Mouse (Mus musculus) intestine, postnatal 0 days (tissue): ENCODE data around the gene Pan2. TPM values are rescaled to one million over a fixed set of nuclear protein-coding genes. Genes with fewer than 3 reads are reported as not detected.
"Not testable (repeated sequence)": the region's sequence is repeated elsewhere in the genome, so short reads cannot be mapped to it uniquely, and the experiment has no call there.

ENCODE experiments used
- ATAC-seq: fragments of 200-750 bp; cut with Nextera tagmentation; 2 replicates; pipeline ENCODE4 v1.8.0; 2017; ENCODE audit warnings: mild to moderate bottlenecking, moderate TSS enrichment, moderate library complexity
- H3K27ac ChIP-seq: fragments of 300-500 bp; sonication (generic); 2 replicates; pipeline ENCODE4 v1.5.1; 2014; ENCODE audit warnings: mild to moderate bottlenecking, low read depth, low read length, moderate library complexity
- H3K27me3 ChIP-seq: fragments of 300-500 bp; sonication (generic); replicated peaks from 2 replicates; pipeline ENCODE4 v1.6.1; 2014; ENCODE audit warnings: low read length, mixed read lengths; ENCODE audit not compliant: control insufficient read depth, insufficient read depth
- H3K36me3 ChIP-seq: fragments of 300-500 bp; sonication (generic); 2 replicates; pipeline ENCODE4 v1.6.1; 2014; ENCODE audit warnings: mild to moderate bottlenecking, moderate library complexity; ENCODE audit not compliant: control insufficient read depth, insufficient read depth
- H3K4me1 ChIP-seq: fragments of 300-500 bp; sonication (generic); replicated peaks from 2 replicates; pipeline ENCODE4 v1.6.1; 2014; ENCODE audit warnings: antibody characterized with exemption, low read length, mixed read lengths; ENCODE audit not compliant: control insufficient read depth, insufficient read depth
- H3K4me2 ChIP-seq: fragments of 300-500 bp; sonication (generic); replicated peaks from 2 replicates; pipeline ENCODE4 v1.6.1; 2014; ENCODE audit warnings: low read depth, mild to moderate bottlenecking, moderate library complexity
- H3K4me3 ChIP-seq: fragments of 300-500 bp; sonication (generic); 2 replicates; pipeline ENCODE4 v1.5.1; 2014; ENCODE audit warnings: low read depth, low read length
- H3K9ac ChIP-seq: fragments of 300-500 bp; sonication (generic); 2 replicates; pipeline ENCODE4 v1.6.1; 2014; ENCODE audit warnings: mild to moderate bottlenecking, low read depth, low read length
- H3K9me3 ChIP-seq: fragments of 300-500 bp; sonication (generic); 2 replicates; pipeline ENCODE4 v1.6.1; 2016; ENCODE audit warnings: mixed run types; ENCODE audit not compliant: control insufficient read depth
- CTCF ChIP-seq: sonication (generic); IDR thresholded peaks from 2 replicates; pipeline ENCODE4 v1.5.1; 2016; ENCODE audit warnings: low read depth, mild to moderate bottlenecking, control low read depth, antibody characterized with exemption, moderate library complexity
- WGBS: fragments of 180-500 bp; shearing (Covaris S2); extraction: QIAGEN DNeasy Blood & Tissue Kit; methylation state at CpG from one replicate; pipeline ENCODE4 v1.1.7; 2014; 5-methylcytosine and 5-hydroxymethylcytosine counted together
- polyA plus RNA-seq: library from polyadenylated mRNA; unstranded; fragments of >200 nt; fragmentation: Nextera tagmentation; extraction: Ambion mirVana; gene quantifications from 2 replicates; pipeline ENCODE4 v1.2.1, GENCODE M21; 2015

Pan2 gene
- polyA plus RNA-seq, 1 experiment from 2014 or later, result 11.5 TPM

GRCm38 (mm10) chr10:128282886-128283450 is 20.2 kb upstream of the Pan2 start:
- H3K36me3 ChIP-seq, result peaks cover 86% of the 10 kb centered on the region
- H3K4me3 ChIP-seq, result no peak overlapping the region
- no peak for TF ChIP-seq CTCF
- H3K4me2 ChIP-seq, result no peak overlapping the region
- H3K4me1 ChIP-seq, result no peaks in the 10 kb centered on the region
- H3K27me3 ChIP-seq, result no peaks in the 10 kb centered on the region
- 0 out of 2 replicates have a peak overlapping the region, but pooled peaks have one; percentile 78 for H3K27ac ChIP-seq
- WGBS, result 87% methylated on average over 20 of the region's 20 CpGs
- no peaks in the 10 kb centered on the region for H3K9me3 ChIP-seq
- no peak for ATAC-seq
- no peak overlapping the region for H3K9ac ChIP-seq

GRCm38 (mm10) chr10:128283604-128284579 is 19.2 kb upstream of the Pan2 start:
- WGBS, result 68% methylated on average over 31 of the region's 31 CpGs
- H3K36me3 ChIP-seq, result peaks cover 83% of the 10 kb centered on the region
- H3K4me1 ChIP-seq, result no peaks in the 10 kb centered on the region

GRCm38 (mm10) chr10:128290594-128290993 is 12.5 kb upstream of the Pan2 start:
- not testable (repeated sequence) for H3K4me3 ChIP-seq, ATAC-seq, H3K27me3 ChIP-seq, H3K27ac ChIP-seq, H3K9me3 ChIP-seq, H3K4me1 ChIP-seq, H3K4me2 ChIP-seq, H3K9ac ChIP-seq
- H3K36me3 ChIP-seq, result peaks cover 57% of the 10 kb centered on the region
- whole genome bisulfite sequencing, result 67% methylated on average over 1 of the region's 1 CpGs

More at GRCm38 (mm10) chr10:128283604-128284579, 19.2 kb upstream of the Pan2 start:
- ATAC-seq, result no peak
- no peaks in the 10 kb centered on the region for H3K9me3 ChIP-seq
- no peak overlapping the region for H3K4me3 ChIP-seq
- no peak overlapping the region for H3K4me2 ChIP-seq
- no peaks in the 10 kb centered on the region for H3K27me3 ChIP-seq
- TF ChIP-seq CTCF, result peak; percentile 84
- no peak overlapping the region for H3K27ac ChIP-seq
- no peak overlapping the region for H3K9ac ChIP-seq

- WGBS, result 69% methylated on average over 13 of the region's 13 CpGs
- H3K4me3 ChIP-seq, result no peak overlapping the region
- H3K27me3 ChIP-seq, result no peaks in the 10 kb centered on the region
- H3K9ac ChIP-seq, result no peak overlapping the region
- H3K36me3 ChIP-seq, result peaks cover 15% of the 10 kb centered on the region
- no peak for TF ChIP-seq CTCF
- H3K27ac ChIP-seq, result no peak overlapping the region
- no peak for ATAC-seq
- H3K4me2 ChIP-seq, result no peak overlapping the region
- no peaks in the 10 kb centered on the region for H3K4me1 ChIP-seq
- H3K9me3 ChIP-seq, result no peaks in the 10 kb centered on the region
Observed at GRCm38 (mm10) chr10:128296370-128297090, 6.6 kb upstream of the Pan2 start.

- no peak overlapping the region for H3K4me2 ChIP-seq
- no peaks in the 10 kb centered on the region for H3K9me3 ChIP-seq
- H3K36me3 ChIP-seq, result peaks cover 8% of the 10 kb centered on the region
- no peak overlapping the region for H3K27ac ChIP-seq
- no peaks in the 10 kb centered on the region for H3K4me1 ChIP-seq
- H3K9ac ChIP-seq, result no peak overlapping the region
- no peaks in the 10 kb centered on the region for H3K27me3 ChIP-seq
- no peak for ATAC-seq
- WGBS, result 72% methylated on average over 4 of the region's 4 CpGs
- no peak for TF ChIP-seq CTCF
- no peak overlapping the region for H3K4me3 ChIP-seq
Observed at GRCm38 (mm10) chr10:128297221-128297620, 5.9 kb upstream of the Pan2 start.

GRCm38 (mm10) chr10:128297622-128298021 is 5.5 kb upstream of the Pan2 start:
- no peak overlapping the region for H3K9ac ChIP-seq
- peaks cover 4% of the 10 kb centered on the region for H3K36me3 ChIP-seq
- no peak overlapping the region for H3K4me3 ChIP-seq
- no peaks in the 10 kb centered on the region for H3K27me3 ChIP-seq
- H3K9me3 ChIP-seq, result no peaks in the 10 kb centered on the region
- WGBS, result 60% methylated on average over 11 of the region's 11 CpGs
- no peaks in the 10 kb centered on the region for H3K4me1 ChIP-seq
- no peak overlapping the region for H3K4me2 ChIP-seq
- ATAC-seq, result no peak
- H3K27ac ChIP-seq, result no peak overlapping the region
- TF ChIP-seq CTCF, result no peak
